Mouse (Mus musculus): Measurements from ENCODE around the gene Samhd1. TPM values are rescaled to one million over a fixed set of nuclear protein-coding genes. Genes with fewer than 3 reads are reported as not detected.

The Samhd1 gene
- polyA plus RNA-seq, 1 experiment from 2014 or later = 21.4 TPM

DNA sequence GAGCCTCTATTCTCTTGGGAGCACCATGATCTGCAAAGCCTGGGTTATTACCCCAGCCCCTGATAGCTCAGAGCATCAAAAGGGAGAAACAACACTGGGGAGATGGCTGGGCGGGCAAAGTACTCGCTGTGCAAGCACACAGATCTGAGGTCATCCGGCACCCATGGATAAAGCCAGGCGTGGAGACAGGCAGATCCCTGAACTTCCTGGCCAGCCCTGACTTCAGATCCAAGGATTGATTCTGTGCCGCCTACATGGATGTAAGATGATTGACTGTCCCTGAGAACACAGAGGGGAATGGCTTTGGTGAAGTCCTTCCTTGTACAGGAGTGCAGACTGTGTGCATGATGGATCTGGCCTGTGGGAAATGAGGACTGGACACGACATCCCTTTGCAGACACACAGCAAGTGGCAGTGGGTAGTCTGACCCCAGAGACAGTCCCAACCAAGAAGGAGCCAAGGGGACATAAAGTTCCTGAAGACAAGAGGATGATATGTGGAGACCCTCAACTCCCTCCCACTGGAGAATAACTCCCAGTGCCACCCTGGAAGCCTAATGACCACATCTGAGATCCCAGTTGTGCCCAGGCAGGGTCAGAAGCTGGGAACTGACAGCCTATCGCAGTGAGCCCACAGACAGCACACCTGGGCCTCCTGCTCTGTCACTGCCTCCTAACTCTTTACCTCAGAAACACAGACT is 68.2 kb downstream of the Samhd1 start:
- H3K9me3 ChIP-seq = no peaks in the 10 kb centered on the region
- H3K9ac ChIP-seq = no peak overlapping the region
- no peak overlapping the region for H3K4me3 ChIP-seq
- peaks cover 87% of the 10 kb centered on the region for H3K4me1 ChIP-seq
- H3K36me3 ChIP-seq = no peaks in the 10 kb centered on the region
- no peaks in the 10 kb centered on the region for H3K27me3 ChIP-seq
- no peak overlapping the region for H3K4me2 ChIP-seq
- ATAC-seq (ENCODE audit: insufficient number of reproducible peaks, low FRiP score, low TSS enrichment, low read depth) = no peak
- 84% methylated on average over 7 of the region's 7 CpGs for WGBS
- no peak overlapping the region for H3K27ac ChIP-seq

DNA sequence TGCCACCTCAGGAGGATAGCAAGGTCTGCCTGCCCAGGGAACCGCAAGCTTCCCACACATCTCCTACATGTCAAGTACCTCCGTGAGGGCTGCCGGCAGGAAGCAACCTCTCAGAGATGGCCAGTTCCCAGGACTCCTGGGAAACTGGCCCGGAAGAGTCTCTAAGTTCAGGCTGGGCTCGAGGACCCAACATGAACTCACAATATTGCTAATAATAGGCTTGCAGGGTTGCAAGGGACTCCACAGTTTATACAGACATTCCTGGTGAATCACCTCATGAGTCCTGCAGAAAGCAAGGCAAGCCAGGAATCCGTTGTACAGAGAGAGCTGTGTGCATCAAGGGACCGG is 69.2 kb downstream of the Samhd1 start:
- H3K9ac ChIP-seq = no peak overlapping the region
- H3K4me3 ChIP-seq = no peak overlapping the region
- H3K27me3 ChIP-seq = no peaks in the 10 kb centered on the region
- H3K27ac ChIP-seq = peak overlapping the region; percentile 61; the same call in 1 of the 2 replicates
- 55% methylated on average over 7 of the region's 7 CpGs for WGBS
- H3K4me1 ChIP-seq = peaks cover 77% of the 10 kb centered on the region
- H3K9me3 ChIP-seq = no peaks in the 10 kb centered on the region
- no peak overlapping the region for H3K4me2 ChIP-seq
- ATAC-seq (ENCODE audit: insufficient number of reproducible peaks, low FRiP score, low TSS enrichment, low read depth) = no peak
- no peaks in the 10 kb centered on the region for H3K36me3 ChIP-seq

DNA sequence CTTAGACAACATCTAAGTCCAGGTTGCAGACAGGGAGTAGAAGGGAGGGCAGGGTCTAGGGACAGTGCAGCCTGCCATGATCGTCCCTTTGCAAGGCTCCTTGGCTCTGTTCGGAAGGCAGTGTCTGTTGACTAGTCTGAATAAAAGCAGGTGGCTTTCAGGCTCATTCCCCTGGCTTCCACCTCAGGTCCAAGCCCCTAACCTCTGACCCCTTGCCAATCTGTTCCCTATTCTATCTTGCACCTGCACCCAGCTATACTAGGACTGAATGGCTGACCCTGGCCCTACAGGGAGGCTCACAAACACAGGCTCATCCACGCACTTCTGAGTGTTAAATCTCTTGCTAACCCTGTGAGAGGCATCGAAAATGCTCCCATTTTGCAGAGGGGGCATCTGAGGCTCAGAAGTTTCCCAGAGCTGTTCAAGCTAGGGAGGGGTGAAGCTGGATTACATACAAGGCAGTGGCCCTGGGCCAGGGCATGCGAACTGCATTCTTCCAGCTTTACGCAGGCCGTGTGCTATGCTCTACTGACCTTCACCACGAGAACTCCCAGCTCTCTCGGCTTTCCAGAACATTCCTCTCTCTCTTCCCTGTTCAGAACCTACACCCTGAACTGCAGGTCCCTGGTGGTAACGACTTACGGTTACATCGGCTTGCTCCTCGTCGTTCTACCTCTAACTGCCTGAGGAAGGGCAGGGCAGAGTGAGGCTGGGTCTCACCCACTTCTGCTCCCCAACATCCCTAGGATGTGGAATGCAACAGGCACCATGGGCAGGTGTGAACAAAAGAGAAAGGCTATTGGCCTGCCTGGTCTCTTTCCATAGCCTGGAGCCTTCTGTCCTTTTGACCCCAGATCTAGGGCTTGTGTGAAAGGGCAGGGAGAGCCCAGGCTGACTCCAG is 69.8 kb downstream of the Samhd1 start:
- ATAC-seq (ENCODE audit: insufficient number of reproducible peaks, low FRiP score, low TSS enrichment, low read depth) = no peak
- peaks cover 72% of the 10 kb centered on the region for H3K4me1 ChIP-seq

DNA sequence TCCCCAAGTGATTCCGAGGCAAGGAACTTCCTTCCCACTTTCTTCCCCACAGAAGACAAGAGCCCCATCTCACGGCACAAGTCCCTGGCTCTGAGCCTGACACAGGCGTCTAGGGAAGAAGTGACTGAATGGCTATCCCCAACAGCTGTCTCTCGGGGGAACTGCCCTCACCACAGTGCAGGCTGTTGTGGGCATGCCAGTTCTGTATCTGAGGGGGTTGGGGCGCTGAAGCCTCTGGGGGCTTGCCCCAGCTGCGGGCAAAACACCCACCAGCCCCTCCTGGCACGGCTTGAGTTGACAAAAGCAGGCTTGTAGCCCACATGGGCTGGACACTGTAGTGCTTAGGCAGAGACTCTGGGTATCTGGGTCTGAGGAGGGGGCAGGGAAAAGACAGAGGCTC is 70.9 kb downstream of the Samhd1 start:
- no peak overlapping the region for H3K4me2 ChIP-seq
- ATAC-seq (ENCODE audit: insufficient number of reproducible peaks, low FRiP score, low TSS enrichment, low read depth) = no peak
- no peaks in the 10 kb centered on the region for H3K9me3 ChIP-seq
- H3K27ac ChIP-seq = no peak overlapping the region; the same call in 1 of the 2 replicates
- no peak overlapping the region for H3K4me3 ChIP-seq
- H3K27me3 ChIP-seq = no peaks in the 10 kb centered on the region
- peaks cover 13% of the 10 kb centered on the region for H3K36me3 ChIP-seq
- peaks cover 71% of the 10 kb centered on the region for H3K4me1 ChIP-seq
- H3K9ac ChIP-seq = no peak overlapping the region
- 54% methylated on average over 7 of the region's 7 CpGs for WGBS

More for the DNA sequence above, 69.8 kb downstream of the Samhd1 start:
- Histone ChIP-seq H3K27me3 (no peaks in the 10 kb centered on the region), H3K4me3 (no peak overlapping the region), H3K9ac (no peak overlapping the region), H3K36me3 (peaks cover 2% of the 10 kb centered on the region; the same call in 1 of the 2 replicates), H3K27ac (peak overlapping the region; percentile 61; the same call in 1 of the 2 replicates), H3K4me2 (no peak overlapping the region), H3K9me3 (no peaks in the 10 kb centered on the region)
- WGBS = 71% methylated on average over 14 of the region's 14 CpGs

DNA sequence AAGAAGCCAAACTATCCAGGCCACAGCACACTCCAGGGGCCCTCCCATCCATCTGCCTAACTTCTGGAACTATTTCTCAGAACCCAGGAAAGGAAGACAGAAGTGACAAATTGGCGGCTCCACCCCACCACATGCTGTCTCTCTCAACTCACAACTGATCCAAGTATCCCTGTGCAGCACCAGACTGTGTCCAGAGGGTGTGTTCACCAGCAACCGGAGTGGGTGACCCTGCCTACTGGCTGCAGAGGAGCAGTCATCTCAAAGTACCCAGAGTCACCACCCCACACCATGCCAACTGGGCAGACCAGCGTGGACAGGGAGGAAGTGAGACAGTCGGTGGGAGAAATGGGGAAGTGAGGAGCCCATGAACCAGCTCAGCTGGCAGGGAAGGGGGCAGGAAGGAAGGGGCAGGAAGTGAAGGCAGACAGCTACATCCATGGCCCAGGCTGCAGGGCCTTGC is 71.8 kb downstream of the Samhd1 start:
- H3K36me3 ChIP-seq = peaks cover 13% of the 10 kb centered on the region
- H3K9ac ChIP-seq = no peak overlapping the region
- peaks cover 73% of the 10 kb centered on the region for H3K4me1 ChIP-seq
- no peak overlapping the region for H3K4me2 ChIP-seq
- no peaks in the 10 kb centered on the region for H3K27me3 ChIP-seq
- H3K9me3 ChIP-seq = no peaks in the 10 kb centered on the region
- no peak overlapping the region for H3K4me3 ChIP-seq
- ATAC-seq (ENCODE audit: insufficient number of reproducible peaks, low FRiP score, low TSS enrichment, low read depth) = no peak
- 0 out of 2 replicates have a peak overlapping the region, but pooled peaks have one; percentile 43 for H3K27ac ChIP-seq
- 54% methylated on average over 4 of the region's 4 CpGs for WGBS

DNA sequence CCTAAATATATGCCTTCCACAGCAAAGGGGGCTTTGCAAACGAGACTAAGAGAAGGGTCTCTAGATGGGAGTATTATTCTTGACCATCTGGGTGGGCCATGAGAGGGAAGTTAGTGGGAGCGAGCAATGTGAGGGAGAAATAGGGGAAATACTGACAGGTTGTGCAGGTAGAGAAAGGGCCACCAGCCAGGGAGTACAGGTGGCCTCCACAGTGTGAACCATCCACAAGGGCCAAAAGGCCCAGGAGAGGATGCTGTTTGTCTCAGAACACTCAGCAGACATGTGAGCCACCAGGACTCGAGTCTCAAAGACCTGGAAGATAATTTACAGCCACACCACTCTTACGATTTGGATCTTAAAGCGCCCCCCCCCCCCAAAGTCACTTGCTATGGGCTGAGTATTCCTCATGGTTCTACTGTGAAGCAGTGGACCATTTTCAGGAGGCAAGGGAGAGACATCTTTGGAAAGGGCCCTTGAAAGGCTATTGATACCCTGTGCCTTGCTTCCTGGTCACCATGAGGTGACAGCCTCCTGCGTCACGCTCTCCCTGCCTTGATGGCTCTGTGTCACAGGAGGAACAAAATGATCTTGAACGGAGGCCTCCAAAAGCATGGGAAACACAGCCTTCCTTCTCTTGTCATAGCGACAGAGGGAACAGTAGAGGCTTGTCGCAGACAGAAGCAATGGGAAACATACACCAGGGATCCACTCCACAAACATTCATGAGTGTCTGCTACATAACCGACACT is 74.3 kb downstream of the Samhd1 start:
- WGBS = 81% methylated on average over 11 of the region's 11 CpGs
- no peak for ATAC-seq (ENCODE audit: insufficient number of reproducible peaks, low FRiP score, low TSS enrichment, low read depth)
- Histone ChIP-seq H3K9ac (no peak overlapping the region), H3K4me2 (no peak overlapping the region), H3K36me3 (peaks cover 27% of the 10 kb centered on the region), H3K4me1 (peaks cover 70% of the 10 kb centered on the region), H3K4me3 (no peak overlapping the region), H3K27me3 (no peaks in the 10 kb centered on the region), H3K27ac (no peak overlapping the region), H3K9me3 (no peaks in the 10 kb centered on the region)

DNA sequence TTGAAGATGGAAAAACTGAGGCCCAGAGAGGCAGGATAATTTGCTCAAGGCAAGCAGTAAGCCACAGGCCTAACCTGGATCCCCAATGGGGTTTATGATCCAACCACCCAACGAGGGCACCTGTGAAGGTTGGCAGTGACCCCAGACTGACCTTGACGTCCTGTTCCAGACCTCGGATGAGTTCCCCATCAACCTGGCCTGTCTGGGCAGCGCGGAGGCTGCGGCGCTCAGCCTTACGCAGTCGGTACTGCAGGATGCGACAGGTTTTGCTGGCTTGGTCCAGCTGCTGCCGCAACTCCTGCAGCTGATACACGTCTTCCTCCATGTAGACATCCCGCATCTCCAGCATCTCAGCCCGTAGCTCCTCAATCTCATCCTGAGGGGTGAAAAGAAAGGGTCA is 75.0 kb downstream of the Samhd1 start:
- WGBS = 93% methylated on average over 14 of the region's 14 CpGs
- Histone ChIP-seq H3K27ac (no peak overlapping the region), H3K4me1 (peaks cover 70% of the 10 kb centered on the region)

DNA sequence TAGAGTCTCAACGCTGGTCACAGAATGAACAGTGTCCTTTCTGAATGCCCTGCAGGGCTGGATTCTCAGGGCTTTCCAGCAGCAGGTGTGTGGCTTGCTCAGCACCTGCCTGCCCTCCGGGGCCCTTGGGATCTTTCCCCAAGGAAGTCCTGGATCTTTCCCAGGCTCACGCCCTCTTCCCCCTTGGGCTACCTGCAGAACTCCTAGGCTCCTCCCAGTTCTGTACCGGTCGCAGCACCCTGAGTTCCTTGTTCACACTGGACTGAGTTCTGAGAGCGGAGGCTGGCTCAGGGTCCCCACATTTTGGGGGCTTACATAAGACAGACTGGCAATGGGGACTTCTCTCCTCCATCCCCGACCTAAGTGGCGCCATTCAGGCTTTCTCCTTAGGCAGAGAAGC is 75.9 kb downstream of the Samhd1 start:
- peak overlapping the region; percentile 87 for H3K27ac ChIP-seq
- peak overlapping the region; percentile 39 for H3K4me2 ChIP-seq
- peaks cover 69% of the 10 kb centered on the region for H3K4me1 ChIP-seq
- 0 out of 2 replicates have a peak overlapping the region, but pooled peaks have one; percentile 12 for H3K4me3 ChIP-seq
- no peaks in the 10 kb centered on the region for H3K9me3 ChIP-seq
- no peak overlapping the region for H3K9ac ChIP-seq
- peaks cover 29% of the 10 kb centered on the region for H3K36me3 ChIP-seq
- no peaks in the 10 kb centered on the region for H3K27me3 ChIP-seq
- WGBS = 50% methylated on average over 8 of the region's 8 CpGs
- ATAC-seq (ENCODE audit: insufficient number of reproducible peaks, low FRiP score, low TSS enrichment, low read depth) = no peak

More for the DNA sequence above, 75.0 kb downstream of the Samhd1 start:
- Histone ChIP-seq H3K9ac (no peak overlapping the region), H3K4me2 (no peak overlapping the region), H3K4me3 (no peak overlapping the region), H3K36me3 (peaks cover 27% of the 10 kb centered on the region), H3K9me3 (no peaks in the 10 kb centered on the region), H3K27me3 (no peaks in the 10 kb centered on the region)
- ATAC-seq (ENCODE audit: insufficient number of reproducible peaks, low FRiP score, low TSS enrichment, low read depth) = no peak

DNA sequence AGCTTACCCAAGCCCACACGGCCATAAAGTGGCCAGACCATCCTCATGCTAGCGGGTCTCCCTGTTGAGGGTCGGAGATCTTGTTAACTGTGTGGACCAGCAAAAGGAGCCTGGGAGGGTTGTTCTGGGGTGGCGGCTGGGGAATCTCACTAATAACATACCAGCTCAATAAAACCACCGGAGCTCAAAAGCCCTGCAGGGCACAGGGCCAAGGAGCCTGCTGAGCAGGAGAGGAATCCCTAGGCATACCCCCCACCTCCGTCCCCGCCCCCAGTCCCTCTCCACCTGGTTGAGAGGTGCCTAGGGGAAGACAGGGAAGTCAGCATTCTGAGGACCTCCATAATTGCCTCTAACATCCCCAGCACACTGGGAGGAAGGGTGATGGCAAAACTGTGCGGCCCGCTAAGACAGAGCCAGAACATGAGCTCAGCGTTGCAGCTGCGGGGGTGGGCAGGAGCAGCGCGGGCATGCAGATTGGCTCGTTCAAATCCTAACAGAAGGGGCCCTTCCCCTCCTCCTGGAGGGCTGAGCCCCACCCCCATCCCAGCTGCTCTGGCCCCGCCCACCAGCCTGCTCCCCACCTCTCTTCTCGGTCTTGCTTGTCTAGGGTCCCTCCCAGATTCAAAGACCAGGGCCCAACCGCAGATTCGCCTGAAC is 76.6 kb downstream of the Samhd1 start:
- H3K4me3 ChIP-seq = peak overlapping the region; percentile 12
- H3K4me1 ChIP-seq = peaks cover 63% of the 10 kb centered on the region

DNA sequence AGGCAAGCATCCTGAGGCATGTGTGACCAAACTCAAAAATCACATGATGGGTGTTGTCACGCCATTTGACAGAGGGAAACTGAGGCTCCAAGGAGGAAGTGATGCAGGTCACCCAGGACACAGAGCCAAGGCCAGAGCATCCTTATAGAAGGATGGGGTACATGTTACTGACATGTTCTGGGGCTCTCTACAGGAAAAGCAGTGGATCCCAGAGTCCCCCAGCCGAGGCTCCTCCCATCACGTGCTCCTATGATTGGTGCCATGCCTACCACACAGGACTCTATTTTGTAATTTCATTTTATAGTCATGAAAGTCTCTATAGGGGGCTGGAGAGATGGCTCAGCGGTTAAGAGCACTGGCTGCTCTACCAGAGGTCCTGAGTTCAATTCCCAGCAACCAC is 77.3 kb downstream of the Samhd1 start:
- no peak overlapping the region for H3K4me3 ChIP-seq
- H3K4me1 ChIP-seq = peaks cover 56% of the 10 kb centered on the region
- no peak for ATAC-seq (ENCODE audit: insufficient number of reproducible peaks, low FRiP score, low TSS enrichment, low read depth)
- no peaks in the 10 kb centered on the region for H3K27me3 ChIP-seq
- H3K9ac ChIP-seq = no peak overlapping the region
- H3K36me3 ChIP-seq = peaks cover 42% of the 10 kb centered on the region
- no peak overlapping the region for H3K4me2 ChIP-seq
- 70% methylated on average over 4 of the region's 4 CpGs for WGBS
- H3K27ac ChIP-seq = peak overlapping the region; percentile 87
- H3K9me3 ChIP-seq = no peaks in the 10 kb centered on the region

More for the DNA sequence above, 76.6 kb downstream of the Samhd1 start:
- no peaks in the 10 kb centered on the region for H3K27me3 ChIP-seq
- peak overlapping the region; percentile 39 for H3K4me2 ChIP-seq
- peaks cover 36% of the 10 kb centered on the region for H3K36me3 ChIP-seq
- 9% methylated on average over 18 of the region's 18 CpGs for WGBS
- no peak overlapping the region for H3K9ac ChIP-seq
- H3K27ac ChIP-seq = peak overlapping the region; percentile 87
- H3K9me3 ChIP-seq = no peaks in the 10 kb centered on the region
- ATAC-seq (ENCODE audit: insufficient number of reproducible peaks, low FRiP score, low TSS enrichment, low read depth) = peak; percentile 89

DNA sequence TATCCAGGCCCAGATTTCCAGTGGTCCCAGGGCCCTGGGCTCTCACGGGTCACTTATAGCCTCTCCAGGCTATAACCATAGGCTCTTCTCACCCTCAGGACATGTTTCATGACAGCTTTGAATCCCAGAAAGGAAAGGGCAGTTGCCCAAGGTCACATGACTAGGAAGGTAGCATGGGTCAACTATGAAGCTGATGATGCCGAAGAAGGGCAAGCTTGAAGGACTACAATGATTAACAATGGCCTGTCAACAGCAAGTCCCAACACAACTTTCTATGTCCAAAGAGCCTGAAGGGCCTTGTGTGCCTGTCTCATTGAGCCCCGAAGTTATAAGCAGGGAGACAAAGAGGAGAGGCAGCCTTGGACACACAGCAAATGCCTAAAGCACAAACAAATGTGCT is 77.9 kb downstream of the Samhd1 start:
- ATAC-seq (ENCODE audit: insufficient number of reproducible peaks, low FRiP score, low TSS enrichment, low read depth) = no peak
- Histone ChIP-seq H3K9ac (no peak overlapping the region), H3K9me3 (no peaks in the 10 kb centered on the region), H3K27me3 (no peaks in the 10 kb centered on the region), H3K4me3 (no peak overlapping the region), H3K27ac (no peak overlapping the region), H3K36me3 (peaks cover 47% of the 10 kb centered on the region), H3K4me2 (no peak overlapping the region), H3K4me1 (peaks cover 57% of the 10 kb centered on the region)
- 79% methylated on average over 3 of the region's 3 CpGs for WGBS
